Mouse (Mus musculus): Measurements from ENCODE around the gene Ncbp3. TPM values are rescaled to one million over a fixed set of nuclear protein-coding genes. Genes with fewer than 3 reads are reported as not detected.

The Ncbp3 gene
- polyA plus RNA-seq, 1 experiment from 2014 or later, result 12.5 TPM

DNA sequence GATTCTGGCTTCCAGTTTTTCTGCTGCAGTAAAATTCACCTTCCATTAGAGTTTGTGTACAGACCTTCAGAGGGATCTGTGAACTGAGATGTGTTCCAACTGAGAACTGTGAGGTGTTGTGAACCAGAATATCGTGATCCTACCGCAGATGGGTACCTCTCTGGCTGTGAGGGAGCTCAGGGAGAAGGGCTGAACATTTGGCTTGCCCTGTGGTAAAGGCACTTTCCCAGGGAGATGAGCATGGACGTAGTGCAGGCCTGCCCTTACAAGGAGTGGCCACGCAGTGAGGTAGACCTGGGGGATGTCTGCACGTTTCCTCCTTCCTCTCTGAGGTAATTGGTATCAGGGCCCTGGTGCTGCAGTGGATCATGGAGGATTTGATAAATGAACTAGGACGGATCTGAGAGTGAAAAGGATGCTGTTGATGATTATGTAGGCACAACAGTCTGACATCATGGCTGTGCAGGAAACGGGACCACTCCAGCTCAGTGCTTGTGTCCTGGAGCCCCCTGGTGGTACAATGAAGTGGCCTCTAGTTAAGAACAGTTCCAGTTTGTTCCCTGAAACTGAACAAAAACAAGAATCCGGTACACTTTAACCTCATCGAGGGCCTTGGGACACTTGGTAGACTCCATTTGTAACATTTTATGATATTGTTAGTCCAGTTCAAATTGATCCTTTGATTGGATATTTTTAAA, 8.3 kb upstream of the Ncbp3 start:
- no peaks in the 10 kb centered on the region for H3K36me3 ChIP-seq (ENCODE audit: control insufficient read depth, insufficient read depth, low read length)
- no peak overlapping the region for H3K4me2 ChIP-seq (ENCODE audit: low read depth)
- H3K4me1 ChIP-seq (ENCODE audit: control insufficient read depth, insufficient read depth, low read length), result no peaks in the 10 kb centered on the region
- H3K27me3 ChIP-seq (ENCODE audit: control insufficient read depth, insufficient read depth, low read length), result no peaks in the 10 kb centered on the region
- 67% methylated on average over 9 of the region's 9 CpGs for WGBS
- no peak overlapping the region for H3K27ac ChIP-seq (ENCODE audit: low read depth, low read length)
- no peak overlapping the region for H3K9ac ChIP-seq (ENCODE audit: low read length)
- DNase-seq (ENCODE audit: low spot score) (peak; percentile 66), ATAC-seq (ENCODE audit: insufficient read depth, low FRiP score, low TSS enrichment) (no peak)
- no peak overlapping the region for H3K4me3 ChIP-seq (ENCODE audit: low read depth, low read length)
- H3K9me3 ChIP-seq (ENCODE audit: control insufficient read depth, low read length), result no peaks in the 10 kb centered on the region

GRCm38 (mm10) chr11:73044229-73044755, 3.3 kb upstream of the Ncbp3 start:
- ATAC-seq (ENCODE audit: insufficient read depth, low FRiP score, low TSS enrichment) (no peak), DNase-seq (ENCODE audit: low spot score) (no peak)
- H3K4me2 ChIP-seq (ENCODE audit: low read depth), result no peak overlapping the region
- peaks cover 3% of the 10 kb centered on the region; the same call in 1 of the 2 replicates for H3K4me1 ChIP-seq (ENCODE audit: control insufficient read depth, insufficient read depth, low read length)
- no peak overlapping the region for H3K27ac ChIP-seq (ENCODE audit: low read depth, low read length)
- H3K27me3 ChIP-seq (ENCODE audit: control insufficient read depth, insufficient read depth, low read length), result no peaks in the 10 kb centered on the region
- 64% methylated on average over 6 of the region's 6 CpGs for WGBS
- no peaks in the 10 kb centered on the region for H3K36me3 ChIP-seq (ENCODE audit: control insufficient read depth, insufficient read depth, low read length)
- H3K9me3 ChIP-seq (ENCODE audit: control insufficient read depth, low read length), result no peaks in the 10 kb centered on the region
- H3K4me3 ChIP-seq (ENCODE audit: low read depth, low read length), result no peak overlapping the region
- H3K9ac ChIP-seq (ENCODE audit: low read length), result no peak overlapping the region

DNA sequence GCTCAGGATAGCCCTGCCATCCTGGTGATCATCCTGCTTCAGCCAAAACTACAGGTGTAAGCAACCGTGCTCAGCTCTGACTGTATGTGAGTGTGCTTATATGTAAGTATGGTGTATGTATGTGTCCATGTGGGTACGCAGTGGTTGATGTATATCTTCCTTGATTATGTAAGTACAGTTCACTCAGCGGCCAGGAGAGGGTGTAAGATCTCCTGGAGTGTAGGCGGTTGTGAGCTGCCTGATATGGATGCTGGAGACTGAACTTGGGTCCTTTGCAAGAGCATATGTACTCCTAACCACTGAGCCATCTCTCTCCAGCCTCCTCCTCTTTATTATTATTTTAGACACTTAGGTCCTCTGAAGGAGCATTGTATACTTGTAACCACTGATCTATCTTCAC, 2.8 kb upstream of the Ncbp3 start:
- Histone ChIP-seq H3K4me3 (ENCODE audit: low read depth, low read length) (no peak overlapping the region), H3K36me3 (ENCODE audit: control insufficient read depth, insufficient read depth, low read length) (no peaks in the 10 kb centered on the region), H3K27ac (ENCODE audit: low read depth, low read length) (no peak overlapping the region), H3K4me1 (ENCODE audit: control insufficient read depth, insufficient read depth, low read length) (peaks cover 3% of the 10 kb centered on the region; the same call in 1 of the 2 replicates), H3K9ac (ENCODE audit: low read length) (no peak overlapping the region), H3K9me3 (ENCODE audit: control insufficient read depth, low read length) (no peaks in the 10 kb centered on the region), H3K27me3 (ENCODE audit: control insufficient read depth, insufficient read depth, low read length) (no peaks in the 10 kb centered on the region), H3K4me2 (ENCODE audit: low read depth) (no peak overlapping the region)
- ATAC-seq (ENCODE audit: insufficient read depth, low FRiP score, low TSS enrichment), result no peak
- WGBS, result 72% methylated on average over 4 of the region's 4 CpGs
- DNase-seq (ENCODE audit: low spot score), result no peak

GRCm38 (mm10) chr11:73048030-73048876, 670 bp downstream of the Ncbp3 start:
- Histone ChIP-seq H3K36me3 (ENCODE audit: control insufficient read depth, insufficient read depth, low read length) (peaks cover 3% of the 10 kb centered on the region; the same call in 1 of the 2 replicates), H3K4me3 (ENCODE audit: low read depth, low read length) (peak overlapping the region; percentile 91), H3K9me3 (ENCODE audit: control insufficient read depth, low read length) (no peaks in the 10 kb centered on the region), H3K27ac (ENCODE audit: low read depth, low read length) (peak overlapping the region; percentile 82), H3K27me3 (ENCODE audit: control insufficient read depth, insufficient read depth, low read length) (no peaks in the 10 kb centered on the region), H3K4me1 (ENCODE audit: control insufficient read depth, insufficient read depth, low read length) (peaks cover 3% of the 10 kb centered on the region; the same call in 1 of the 2 replicates), H3K4me2 (ENCODE audit: low read depth) (peak overlapping the region; percentile 75), H3K9ac (ENCODE audit: low read length) (peak overlapping the region; percentile 92)
- peak; percentile 73 for ATAC-seq (ENCODE audit: insufficient read depth, low FRiP score, low TSS enrichment)
- 2% methylated on average over 55 of the region's 55 CpGs for WGBS
- no peak for DNase-seq (ENCODE audit: low spot score)

DNA sequence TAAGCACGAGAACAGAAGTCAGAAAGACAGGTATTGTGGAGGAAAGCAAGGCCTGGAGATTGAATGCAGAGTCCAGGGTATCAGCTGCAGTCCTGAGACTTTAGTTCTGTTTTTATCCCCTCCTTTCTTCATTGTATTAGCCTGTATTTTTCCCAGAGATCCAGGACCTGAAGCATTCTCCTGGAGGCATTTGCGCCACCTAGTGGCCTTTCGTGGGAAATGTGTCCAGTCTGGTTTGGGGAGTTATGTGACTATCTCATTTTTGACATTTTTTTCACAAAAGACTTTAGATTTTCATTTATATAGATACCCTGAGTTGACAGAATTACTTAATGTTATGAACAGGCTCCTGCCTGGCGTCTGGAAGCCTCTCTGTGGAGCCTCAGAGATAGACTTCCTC, 1.8 kb downstream of the Ncbp3 start:
- Histone ChIP-seq H3K36me3 (ENCODE audit: control insufficient read depth, insufficient read depth, low read length) (peaks cover 3% of the 10 kb centered on the region; the same call in 1 of the 2 replicates), H3K4me2 (ENCODE audit: low read depth) (peak overlapping the region; percentile 75), H3K4me3 (ENCODE audit: low read depth, low read length) (peak overlapping the region; percentile 11; the same call in 1 of the 2 replicates), H3K27me3 (ENCODE audit: control insufficient read depth, insufficient read depth, low read length) (no peaks in the 10 kb centered on the region), H3K9ac (ENCODE audit: low read length) (no peak overlapping the region; the same call in 1 of the 2 replicates), H3K27ac (ENCODE audit: low read depth, low read length) (no peak overlapping the region), H3K9me3 (ENCODE audit: control insufficient read depth, low read length) (no peaks in the 10 kb centered on the region), H3K4me1 (ENCODE audit: control insufficient read depth, insufficient read depth, low read length) (peaks cover 3% of the 10 kb centered on the region; the same call in 1 of the 2 replicates)
- DNase-seq (ENCODE audit: low spot score), result peak; percentile 84
- no peak for ATAC-seq (ENCODE audit: insufficient read depth, low FRiP score, low TSS enrichment)
- 7% methylated on average over 4 of the region's 4 CpGs for WGBS

- Histone ChIP-seq H3K27ac (ENCODE audit: low read depth, low read length) (no peak overlapping the region), H3K27me3 (ENCODE audit: control insufficient read depth, insufficient read depth, low read length) (no peaks in the 10 kb centered on the region), H3K9ac (ENCODE audit: low read length) (no peak overlapping the region), H3K9me3 (ENCODE audit: control insufficient read depth, low read length) (no peaks in the 10 kb centered on the region), H3K4me2 (ENCODE audit: low read depth) (no peak overlapping the region), H3K4me3 (ENCODE audit: low read depth, low read length) (no peak overlapping the region), H3K36me3 (ENCODE audit: control insufficient read depth, insufficient read depth, low read length) (peaks cover 7% of the 10 kb centered on the region), H3K4me1 (ENCODE audit: control insufficient read depth, insufficient read depth, low read length) (peaks cover 3% of the 10 kb centered on the region; the same call in 1 of the 2 replicates)
- 92% methylated on average over 1 of the region's 1 CpGs for WGBS
- ATAC-seq (ENCODE audit: insufficient read depth, low FRiP score, low TSS enrichment) (no peak), DNase-seq (ENCODE audit: low spot score) (no peak)
These were observed 5.2 kb downstream of the Ncbp3 start for GRCm38 (mm10) chr11:73052795-73053194.

DNA sequence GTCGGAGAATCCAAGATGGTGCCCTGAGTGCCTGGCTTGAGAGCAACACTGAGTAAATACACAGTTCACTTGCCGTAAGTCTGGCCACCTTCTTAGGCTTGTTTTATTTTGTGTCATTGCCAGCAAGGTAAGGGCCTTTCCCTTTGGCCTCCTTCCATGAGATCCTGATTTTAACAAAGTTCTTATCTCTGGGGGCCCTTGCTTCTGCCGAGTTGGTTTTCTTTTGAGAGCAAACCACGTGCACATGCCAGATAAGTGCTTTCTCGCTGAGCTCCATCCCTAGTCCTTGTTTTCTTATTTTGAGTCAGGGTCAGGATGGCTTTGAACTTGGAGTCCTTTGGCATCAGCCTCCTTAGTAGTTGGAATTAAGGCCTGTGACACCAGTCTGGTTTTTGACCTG, 10.1 kb downstream of the Ncbp3 start:
- Histone ChIP-seq H3K4me2 (ENCODE audit: low read depth) (no peak overlapping the region), H3K4me1 (ENCODE audit: control insufficient read depth, insufficient read depth, low read length) (no peaks in the 10 kb centered on the region), H3K36me3 (ENCODE audit: control insufficient read depth, insufficient read depth, low read length) (peaks cover 4% of the 10 kb centered on the region), H3K9ac (ENCODE audit: low read length) (no peak overlapping the region), H3K9me3 (ENCODE audit: control insufficient read depth, low read length) (no peaks in the 10 kb centered on the region), H3K4me3 (ENCODE audit: low read depth, low read length) (no peak overlapping the region), H3K27ac (ENCODE audit: low read depth, low read length) (no peak overlapping the region), H3K27me3 (ENCODE audit: control insufficient read depth, insufficient read depth, low read length) (no peaks in the 10 kb centered on the region)
- ATAC-seq (ENCODE audit: insufficient read depth, low FRiP score, low TSS enrichment), result no peak
- DNase-seq (ENCODE audit: low spot score), result no peak
- 97% methylated on average over 5 of the region's 5 CpGs for WGBS

- Histone ChIP-seq H3K9ac (ENCODE audit: low read length) (no peak overlapping the region), H3K9me3 (ENCODE audit: control insufficient read depth, low read length) (no peaks in the 10 kb centered on the region), H3K36me3 (ENCODE audit: control insufficient read depth, insufficient read depth, low read length) (peaks cover 4% of the 10 kb centered on the region), H3K4me3 (ENCODE audit: low read depth, low read length) (no peak overlapping the region), H3K4me2 (ENCODE audit: low read depth) (no peak overlapping the region), H3K27ac (ENCODE audit: low read depth, low read length) (no peak overlapping the region), H3K27me3 (ENCODE audit: control insufficient read depth, insufficient read depth, low read length) (no peaks in the 10 kb centered on the region), H3K4me1 (ENCODE audit: control insufficient read depth, insufficient read depth, low read length) (no peaks in the 10 kb centered on the region)
- no peak for DNase-seq (ENCODE audit: low spot score)
- ATAC-seq (ENCODE audit: insufficient read depth, low FRiP score, low TSS enrichment), result no peak
- WGBS, result 94% methylated on average over 3 of the region's 3 CpGs
These were observed 12.0 kb downstream of the Ncbp3 start for GRCm38 (mm10) chr11:73059630-73060029.

Measured in neural tube, embryonic 11.5 days (tissue).